Mouse (Mus musculus): ENCODE results near the gene Neu1. TPM values are rescaled to one million over a fixed set of nuclear protein-coding genes. Genes with fewer than 3 reads are reported as not detected.

Gene Neu1
- polyA plus RNA-seq, 1 experiment from 2014 or later = 17.9 TPM

DNA sequence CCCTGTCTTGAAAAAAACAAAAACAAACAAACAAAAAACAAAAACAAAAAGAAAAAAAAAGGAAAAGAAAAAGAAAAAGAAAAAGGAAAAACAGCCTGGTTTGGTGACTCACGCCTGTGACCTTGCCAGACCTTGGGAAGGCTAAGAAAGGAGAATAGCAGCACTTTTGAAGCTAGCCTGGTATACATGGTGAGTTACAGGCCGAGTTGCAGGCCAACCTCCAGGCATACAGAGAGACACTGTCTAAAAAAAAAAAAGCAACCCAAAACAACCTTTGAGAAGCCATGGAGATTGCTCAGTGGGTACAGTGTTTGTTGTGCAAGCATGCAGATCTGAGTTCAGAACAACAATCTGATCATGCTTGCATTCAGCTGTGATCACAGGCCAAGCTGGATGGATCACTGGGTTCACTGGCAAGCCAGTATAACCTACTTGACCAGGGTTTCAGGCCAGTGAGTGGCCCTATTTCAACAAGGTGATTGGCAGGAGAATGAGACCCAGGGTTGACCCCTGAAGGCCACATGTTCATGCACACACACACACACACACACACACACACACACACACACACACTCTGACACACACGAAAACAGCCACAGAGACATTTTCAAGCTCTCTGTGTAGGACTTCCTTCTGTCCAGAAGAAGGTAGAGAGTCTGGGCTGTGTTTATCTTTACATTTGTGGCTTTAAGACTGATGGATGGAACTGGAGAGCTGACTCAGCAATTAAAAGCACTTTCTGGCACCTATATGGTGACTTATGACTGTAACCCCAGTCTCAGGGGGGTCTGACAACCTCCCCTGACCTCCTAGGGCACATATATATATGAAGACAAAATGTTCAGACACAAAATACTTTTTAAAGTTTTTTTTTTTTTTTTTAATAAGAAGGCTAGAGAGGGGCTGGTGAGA, 44.8 kb downstream of the Neu1 start:
- Histone ChIP-seq H3K36me3 (no peaks in the 10 kb centered on the region), H3K9me3 (no peaks in the 10 kb centered on the region), H3K27ac (no peak overlapping the region), H3K9ac (no peak overlapping the region), H3K4me1 (peaks cover 8% of the 10 kb centered on the region), H3K4me2 (no peak overlapping the region), H3K27me3 (no peaks in the 10 kb centered on the region), H3K4me3 (no peak overlapping the region)
- 67% methylated on average over 3 of the region's 3 CpGs for WGBS
- no peak for ATAC-seq (ENCODE audit: borderline replicate concordance, extremely low read depth, low FRiP score, low TSS enrichment)

GRCm38 (mm10) chr17:34977000-34977399, 45.9 kb downstream of the Neu1 start:
- Histone ChIP-seq H3K9ac (no peak overlapping the region), H3K4me3 (no peak overlapping the region), H3K27me3 (no peaks in the 10 kb centered on the region), H3K36me3 (no peaks in the 10 kb centered on the region), H3K4me2 (no peak overlapping the region), H3K27ac (no peak overlapping the region), H3K4me1 (peaks cover 13% of the 10 kb centered on the region), H3K9me3 (no peaks in the 10 kb centered on the region)
- WGBS = 93% methylated on average over 20 of the region's 20 CpGs
- no peak for ATAC-seq (ENCODE audit: borderline replicate concordance, extremely low read depth, low FRiP score, low TSS enrichment)

GRCm38 (mm10) chr17:34978239-34978638, 47.2 kb downstream of the Neu1 start:
- H3K9ac ChIP-seq = no peak overlapping the region
- no peak overlapping the region for H3K27ac ChIP-seq
- no peak overlapping the region for H3K4me2 ChIP-seq
- H3K9me3 ChIP-seq = no peaks in the 10 kb centered on the region
- no peak overlapping the region for H3K4me3 ChIP-seq
- peaks cover 14% of the 10 kb centered on the region for H3K4me1 ChIP-seq
- no peak for ATAC-seq (ENCODE audit: borderline replicate concordance, extremely low read depth, low FRiP score, low TSS enrichment)
- H3K36me3 ChIP-seq = no peaks in the 10 kb centered on the region
- no peaks in the 10 kb centered on the region for H3K27me3 ChIP-seq
- WGBS = 82% methylated on average over 27 of the region's 27 CpGs

DNA sequence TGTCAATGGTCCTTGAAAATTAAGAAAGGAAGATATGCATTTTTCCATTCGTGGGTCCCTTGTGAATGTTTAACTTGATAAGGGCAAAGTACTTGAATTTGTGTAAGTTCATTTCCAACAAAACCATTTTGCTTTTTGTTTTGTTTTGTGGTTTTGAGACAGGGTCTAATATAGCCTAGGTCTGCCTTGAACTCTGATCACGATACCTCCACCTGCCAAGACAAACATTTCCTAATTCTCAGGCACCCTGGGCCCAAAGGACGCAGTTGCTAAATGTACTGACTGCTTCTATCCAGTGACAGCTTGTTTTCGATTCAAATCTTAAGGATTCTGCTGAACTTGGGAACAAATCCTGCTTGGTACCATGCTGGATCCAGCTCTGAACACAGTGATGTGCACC, 48.6 kb downstream of the Neu1 start:
- Histone ChIP-seq H3K9me3 (no peaks in the 10 kb centered on the region), H3K4me2 (no peak overlapping the region), H3K36me3 (no peaks in the 10 kb centered on the region), H3K27ac (no peak overlapping the region), H3K9ac (no peak overlapping the region), H3K4me1 (peaks cover 18% of the 10 kb centered on the region), H3K27me3 (no peaks in the 10 kb centered on the region), H3K4me3 (no peak overlapping the region)
- 91% methylated on average over 4 of the region's 4 CpGs for WGBS
- ATAC-seq (ENCODE audit: borderline replicate concordance, extremely low read depth, low FRiP score, low TSS enrichment) = no peak

GRCm38 (mm10) chr17:34980655-34981054, 49.6 kb downstream of the Neu1 start:
- Histone ChIP-seq H3K4me2 (peak overlapping the region; percentile 71), H3K27ac (peak overlapping the region; percentile 99; the same call in 1 of the 2 replicates), H3K9ac (peak overlapping the region; percentile 96), H3K4me1 (peaks cover 18% of the 10 kb centered on the region), H3K4me3 (peak overlapping the region; percentile 75), H3K9me3 (no peaks in the 10 kb centered on the region), H3K36me3 (peaks cover 6% of the 10 kb centered on the region), H3K27me3 (no peaks in the 10 kb centered on the region)
- WGBS = 8% methylated on average over 2 of the region's 2 CpGs
- no peak for ATAC-seq (ENCODE audit: borderline replicate concordance, extremely low read depth, low FRiP score, low TSS enrichment)

GRCm38 (mm10) chr17:34981690-34982180, 50.7 kb downstream of the Neu1 start, which contains the start of gene Lsm2:
TSS of gene Lsm2 (plus strand) at chr17:34981862.
- ATAC-seq (ENCODE audit: borderline replicate concordance, extremely low read depth, low FRiP score, low TSS enrichment) = peak; percentile 93
- peaks cover 18% of the 10 kb centered on the region for H3K4me1 ChIP-seq
- under 1% methylated on average over 56 of the region's 58 CpGs for WGBS
- H3K9ac ChIP-seq = peak within 1 kb of the TSS; percentile 96
- H3K27ac ChIP-seq = peak within 1 kb of the TSS; percentile 99
- H3K27me3 ChIP-seq = no peaks in the 10 kb centered on the region
- no peaks in the 10 kb centered on the region for H3K9me3 ChIP-seq
- peak within 1 kb of the TSS; percentile 71 for H3K4me2 ChIP-seq
- peak within 1 kb of the TSS; percentile 75 for H3K4me3 ChIP-seq
- peaks cover 17% of the 10 kb centered on the region for H3K36me3 ChIP-seq

GRCm38 (mm10) chr17:34982328-34982727, 51.3 kb downstream of the Neu1 start:
- WGBS = under 1% methylated on average over 15 of the region's 15 CpGs
- no peak for ATAC-seq (ENCODE audit: borderline replicate concordance, extremely low read depth, low FRiP score, low TSS enrichment)
- H3K36me3 ChIP-seq = peaks cover 18% of the 10 kb centered on the region

GRCm38 (mm10) chr17:34984218-34984617, 53.2 kb downstream of the Neu1 start:
- Histone ChIP-seq H3K27me3 (no peaks in the 10 kb centered on the region), H3K9ac (no peak overlapping the region), H3K4me2 (no peak overlapping the region), H3K4me3 (no peak overlapping the region), H3K9me3 (no peaks in the 10 kb centered on the region), H3K4me1 (peaks cover 18% of the 10 kb centered on the region), H3K27ac (no peak overlapping the region), H3K36me3 (peaks cover 26% of the 10 kb centered on the region)
- no peak for ATAC-seq (ENCODE audit: borderline replicate concordance, extremely low read depth, low FRiP score, low TSS enrichment)
- 74% methylated on average over 2 of the region's 2 CpGs for WGBS

More at GRCm38 (mm10) chr17:34982328-34982727, 51.3 kb downstream of the Neu1 start:
- peak overlapping the region; percentile 96 for H3K9ac ChIP-seq
- H3K9me3 ChIP-seq = no peaks in the 10 kb centered on the region
- no peaks in the 10 kb centered on the region for H3K27me3 ChIP-seq
- peaks cover 18% of the 10 kb centered on the region for H3K4me1 ChIP-seq
- H3K4me2 ChIP-seq = peak overlapping the region; percentile 71
- H3K4me3 ChIP-seq = peak overlapping the region; percentile 75
- H3K27ac ChIP-seq = peak overlapping the region; percentile 99

Other genes with a start within 250 kb of the Neu1 start
- gene C4b, start 187.4 kb upstream of the Neu1 start, polyA plus RNA-seq (2015; fragmentation: Nextera tagmentation; extraction: Ambion mirVana) = 0.11 and 0.42 TPM in 2 replicates
- gene Cyp21a1, start 126.7 kb upstream of the Neu1 start, polyA plus RNA-seq (2015; fragmentation: Nextera tagmentation; extraction: Ambion mirVana) = not detected in 2 replicates
- gene Stk19, start 94.3 kb upstream of the Neu1 start, polyA plus RNA-seq (2015; fragmentation: Nextera tagmentation; extraction: Ambion mirVana) = 32.7 and 33.7 TPM in 2 replicates
- 63.0 and 63.3 TPM in 2 replicates for gene Dxo, start 94.2 kb upstream of the Neu1 start, polyA plus RNA-seq (2015; fragmentation: Nextera tagmentation; extraction: Ambion mirVana)
- gene Skiv2l, start 81.0 kb upstream of the Neu1 start, polyA plus RNA-seq (2015; fragmentation: Nextera tagmentation; extraction: Ambion mirVana) = 50.8 and 54.0 TPM in 2 replicates
- gene Nelfe, start 80.9 kb upstream of the Neu1 start, polyA plus RNA-seq (2015; fragmentation: Nextera tagmentation; extraction: Ambion mirVana) = 92.6 and 95.7 TPM in 2 replicates
- gene Cfb, start 68.7 kb upstream of the Neu1 start, polyA plus RNA-seq (2015; fragmentation: Nextera tagmentation; extraction: Ambion mirVana) = 2.8 and 3.1 TPM in 2 replicates
- 2.6 and 2.7 TPM in 2 replicates for gene Zbtb12, start 51.8 kb upstream of the Neu1 start, polyA plus RNA-seq (2015; fragmentation: Nextera tagmentation; extraction: Ambion mirVana)
- gene Gm20547, start 49.2 kb upstream of the Neu1 start, polyA plus RNA-seq (2015; fragmentation: Nextera tagmentation; extraction: Ambion mirVana) = not detected in 2 replicates
- gene C2, start 33.0 kb upstream of the Neu1 start, polyA plus RNA-seq (2015; fragmentation: Nextera tagmentation; extraction: Ambion mirVana) = 2.6 and 2.9 TPM in 2 replicates
- 64.9 and 69.9 TPM in 2 replicates for gene Ehmt2, start 32.8 kb upstream of the Neu1 start, polyA plus RNA-seq (2015; fragmentation: Nextera tagmentation; extraction: Ambion mirVana)
- gene Slc44a4, start 16.8 kb upstream of the Neu1 start, polyA plus RNA-seq (2015; fragmentation: Nextera tagmentation; extraction: Ambion mirVana) = 0.94 and 1.5 TPM in 2 replicates
- gene Hspa1b, start 28.0 kb downstream of the Neu1 start, polyA plus RNA-seq (2015; fragmentation: Nextera tagmentation; extraction: Ambion mirVana) = 0.15 and 0.26 TPM in 2 replicates
- not detected in 2 replicates for gene Gm20481, start 38.7 kb downstream of the Neu1 start, polyA plus RNA-seq (2015; fragmentation: Nextera tagmentation; extraction: Ambion mirVana)
- gene Hspa1a, start 40.9 kb downstream of the Neu1 start, polyA plus RNA-seq (2015; fragmentation: Nextera tagmentation; extraction: Ambion mirVana) = 3.4 and 3.8 TPM in 2 replicates
- gene Hspa1l, start 41.5 kb downstream of the Neu1 start, polyA plus RNA-seq (2015; fragmentation: Nextera tagmentation; extraction: Ambion mirVana) = 0.45 and 0.79 TPM in 2 replicates
- 210 and 216 TPM in 2 replicates for gene Lsm2, start 50.6 kb downstream of the Neu1 start, polyA plus RNA-seq (2015; fragmentation: Nextera tagmentation; extraction: Ambion mirVana)
- gene Vars, start 69.7 kb downstream of the Neu1 start, polyA plus RNA-seq (2015; fragmentation: Nextera tagmentation; extraction: Ambion mirVana) = 128 and 129 TPM in 2 replicates
- gene Vwa7, start 85.3 kb downstream of the Neu1 start, polyA plus RNA-seq (2015; fragmentation: Nextera tagmentation; extraction: Ambion mirVana) = 0.14 and 0.25 TPM in 2 replicates
- 7.2 and 7.7 TPM in 2 replicates for gene Sapcd1, start 96.8 kb downstream of the Neu1 start, polyA plus RNA-seq (2015; fragmentation: Nextera tagmentation; extraction: Ambion mirVana)
- gene Msh5, start 115.5 kb downstream of the Neu1 start, polyA plus RNA-seq (2015; fragmentation: Nextera tagmentation; extraction: Ambion mirVana) = 4.4 TPM in 2 replicates
- 283 and 300 TPM in 2 replicates for gene Clic1, start 118.7 kb downstream of the Neu1 start, polyA plus RNA-seq (2015; fragmentation: Nextera tagmentation; extraction: Ambion mirVana)
- 330 and 333 TPM in 2 replicates for gene Ddah2, start 127.8 kb downstream of the Neu1 start, polyA plus RNA-seq (2015; fragmentation: Nextera tagmentation; extraction: Ambion mirVana)
- gene Ly6g6c, start 134.1 kb downstream of the Neu1 start, polyA plus RNA-seq (2015; fragmentation: Nextera tagmentation; extraction: Ambion mirVana) = 0.36 and 0.39 TPM in 2 replicates
- gene Mpig6b, start 134.9 kb downstream of the Neu1 start, polyA plus RNA-seq (2015; fragmentation: Nextera tagmentation; extraction: Ambion mirVana) = 0.67 and 0.93 TPM in 2 replicates
- gene Ly6g6e, start 145.6 kb downstream of the Neu1 start, polyA plus RNA-seq (2015; fragmentation: Nextera tagmentation; extraction: Ambion mirVana) = 0.96 and 1.2 TPM in 2 replicates
- gene Ly6g6d, start 146.8 kb downstream of the Neu1 start, polyA plus RNA-seq (2015; fragmentation: Nextera tagmentation; extraction: Ambion mirVana) = 5.2 and 6.7 TPM in 2 replicates
- 0.23 and 0.51 TPM in 2 replicates for gene Ly6g6f, start 154.4 kb downstream of the Neu1 start, polyA plus RNA-seq (2015; fragmentation: Nextera tagmentation; extraction: Ambion mirVana)
- gene Abhd16a, start 158.0 kb downstream of the Neu1 start, polyA plus RNA-seq (2015; fragmentation: Nextera tagmentation; extraction: Ambion mirVana) = 94.8 and 95.6 TPM in 2 replicates
- gene Ly6g5c, start 177.0 kb downstream of the Neu1 start, polyA plus RNA-seq (2015; fragmentation: Nextera tagmentation; extraction: Ambion mirVana) = not detected in 2 replicates
- gene Ly6g5b, start 184.2 kb downstream of the Neu1 start, polyA plus RNA-seq (2015; fragmentation: Nextera tagmentation; extraction: Ambion mirVana) = 0.79 and 0.95 TPM in 2 replicates
- gene Gpank1, start 190.2 kb downstream of the Neu1 start, polyA plus RNA-seq (2015; fragmentation: Nextera tagmentation; extraction: Ambion mirVana) = 17.7 and 18.0 TPM in 2 replicates
- 265 TPM in 2 replicates for gene Csnk2b, start 190.8 kb downstream of the Neu1 start, polyA plus RNA-seq (2015; fragmentation: Nextera tagmentation; extraction: Ambion mirVana)
- 9.6 and 9.7 TPM in 2 replicates for gene D17H6S53E, start 195.1 kb downstream of the Neu1 start, polyA plus RNA-seq (2015; fragmentation: Nextera tagmentation; extraction: Ambion mirVana)
- gene Apom, start 200.8 kb downstream of the Neu1 start, polyA plus RNA-seq (2015; fragmentation: Nextera tagmentation; extraction: Ambion mirVana) = 1.0 and 3.9 TPM in 2 replicates
- 48.6 and 51.2 TPM in 2 replicates for gene Bag6, start 203.9 kb downstream of the Neu1 start, polyA plus RNA-seq (2015; fragmentation: Nextera tagmentation; extraction: Ambion mirVana)
- gene Prrc2a, start 233.6 kb downstream of the Neu1 start, polyA plus RNA-seq (2015; fragmentation: Nextera tagmentation; extraction: Ambion mirVana) = 169 and 179 TPM in 2 replicates
- 6.9 and 9.0 TPM in 2 replicates for gene Aif1, start 244.8 kb downstream of the Neu1 start, polyA plus RNA-seq (2015; fragmentation: Nextera tagmentation; extraction: Ambion mirVana)

Measured in lung, embryonic 15.5 days (tissue).